Mouse (Mus musculus): ENCODE results near the gene Ppcs. TPM values are rescaled to one million over a fixed set of nuclear protein-coding genes. Genes with fewer than 3 reads are reported as not detected.

Gene Ppcs
- total RNA-seq (2021) = 10 to 100 TPM; 28.8 to 33.2 TPM
- long read RNA-seq, experiment 1, transcript Ppcs-201 (3 exons, 1,443 nt) = major isoform, 98 of 103 reads
- long read RNA-seq, experiment 1, partial matches to known transcripts = 1 of 103 reads
- long read RNA-seq, experiment 1, other reads (novel, unspliced or antisense) = 0 of 103 reads
- long read RNA-seq, experiment 2, transcript Ppcs-201 (3 exons, 1,443 nt) = major isoform, 58 of 60 reads
- long read RNA-seq, experiment 2, partial matches to known transcripts = 0 of 60 reads
- long read RNA-seq, experiment 2, other reads (novel, unspliced or antisense) = 1 of 60 reads

DNA sequence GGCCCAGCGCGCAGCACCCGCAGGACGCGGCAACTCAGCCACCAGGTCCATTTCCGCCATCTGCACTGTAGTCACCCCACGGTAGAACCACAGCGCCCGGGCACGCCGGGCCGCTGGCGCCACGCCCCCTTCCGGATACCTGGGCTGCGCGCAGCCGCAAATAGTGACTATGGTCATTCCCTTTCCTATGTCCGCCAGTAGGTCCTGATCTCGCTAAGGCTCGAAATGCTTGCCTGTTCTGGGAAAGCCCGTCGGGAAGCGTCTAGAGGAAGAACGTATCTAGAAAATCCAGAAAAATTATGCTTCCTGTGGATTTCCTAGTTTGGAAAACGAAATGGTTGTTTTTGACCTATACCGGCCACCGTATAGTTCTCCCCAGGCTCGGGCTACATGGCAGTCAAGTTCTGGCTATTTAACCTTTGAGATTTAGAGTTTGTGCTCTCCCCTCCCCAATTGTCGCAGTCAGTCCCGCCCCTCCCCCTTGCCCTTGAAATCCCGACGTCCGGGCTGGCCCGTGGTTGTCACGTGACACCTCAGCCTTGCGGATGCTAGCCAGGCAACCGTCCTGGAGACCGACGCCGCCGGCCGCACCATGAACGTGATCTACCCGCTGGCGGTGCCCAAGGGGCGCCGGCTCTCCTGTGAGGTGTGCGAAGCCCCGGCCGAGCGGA is at the start of gene Ppcs, which contains the start of gene Zmynd12:
TSS of gene Ppcs (minus strand) at position 127 of the 671 bp plus-strand sequence.
TSS of gene Zmynd12 (plus strand) at position 521 of the 671 bp plus-strand sequence.
- peak; percentile 96 for DNase-seq

DNA sequence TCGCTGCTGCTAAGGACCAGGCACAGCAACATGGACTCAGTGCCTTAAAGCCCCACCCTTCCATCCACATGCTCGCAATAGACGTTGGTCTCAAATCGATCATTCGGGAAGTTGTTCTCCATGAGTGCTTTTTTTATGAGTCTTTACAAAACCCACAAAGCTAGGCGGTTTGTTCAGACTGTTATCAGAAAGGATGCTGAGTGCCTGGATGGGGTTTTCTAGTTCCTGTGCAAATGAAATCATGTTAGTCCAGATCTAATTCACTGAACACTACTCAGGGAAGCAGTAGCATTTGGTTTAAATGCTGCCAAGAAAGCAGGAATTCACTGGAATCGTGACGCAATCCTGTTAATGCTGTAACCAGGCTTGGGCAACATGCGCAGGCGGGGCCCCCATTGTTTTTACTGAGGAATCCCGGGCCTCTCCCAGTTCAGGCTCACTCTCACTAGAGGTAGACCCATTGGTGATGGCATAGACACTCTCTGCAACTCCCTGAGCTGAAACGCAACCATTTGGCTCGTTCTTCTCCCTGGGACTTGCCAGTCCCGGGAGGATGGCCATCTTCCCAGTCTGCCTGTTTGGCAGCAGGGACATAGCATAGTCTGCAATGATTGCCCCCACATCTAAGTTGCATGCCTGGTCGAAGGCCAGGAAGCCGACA is 45.6 kb upstream of the Ppcs start:
- peak; percentile 32 for DNase-seq

DNA sequence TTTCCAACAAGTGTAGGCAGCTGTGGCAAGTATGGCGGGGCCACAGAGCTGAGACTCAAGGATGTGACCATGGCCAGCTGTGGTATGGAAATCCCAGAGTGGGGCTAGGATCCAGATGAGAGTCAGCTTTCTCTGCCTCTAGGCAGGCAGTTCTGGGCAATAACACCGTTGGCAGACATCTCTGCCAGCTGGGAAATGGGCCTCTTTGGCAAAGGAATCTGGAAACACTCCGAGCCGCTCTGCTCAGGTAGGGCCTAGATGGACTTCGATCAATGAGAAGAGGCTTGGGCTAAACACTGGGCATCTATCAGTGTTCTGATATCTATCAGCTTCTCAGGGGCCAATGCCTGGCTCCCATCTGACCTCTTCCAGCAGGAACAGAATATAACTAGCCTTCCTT is 43.6 kb upstream of the Ppcs start:
- no peak for DNase-seq

DNA sequence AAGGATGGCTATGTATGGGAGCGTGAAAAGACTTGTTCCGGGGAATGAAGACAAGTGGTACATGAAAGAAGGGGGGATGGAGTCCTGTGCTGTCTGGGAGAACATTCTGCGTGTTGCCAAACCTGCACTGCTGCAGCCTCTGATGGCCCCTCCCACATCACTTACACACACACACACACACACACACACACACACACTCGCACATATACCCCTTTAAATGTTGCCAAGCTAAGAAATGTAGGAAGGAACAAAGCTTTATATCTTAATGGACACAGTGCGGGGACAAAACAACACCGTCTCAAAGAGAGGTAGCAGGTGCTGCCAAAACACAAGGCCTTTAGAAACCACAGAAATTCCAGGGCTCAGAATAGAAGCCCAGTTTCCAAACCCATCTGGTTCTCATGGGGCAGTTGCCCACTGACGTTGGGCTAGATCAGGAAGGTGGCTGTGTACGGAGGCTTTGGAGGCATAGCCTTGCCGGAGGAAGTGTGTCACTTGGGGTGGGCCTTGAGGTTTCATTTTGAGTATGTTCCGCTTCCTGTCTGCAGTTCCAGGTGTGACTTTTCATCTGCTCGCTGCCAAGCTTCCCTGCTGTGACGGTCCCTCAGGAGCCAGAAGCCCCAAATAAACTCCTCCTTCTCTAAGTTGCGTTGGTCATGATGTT is 41.7 kb upstream of the Ppcs start:
- DNase-seq = no peak

DNA sequence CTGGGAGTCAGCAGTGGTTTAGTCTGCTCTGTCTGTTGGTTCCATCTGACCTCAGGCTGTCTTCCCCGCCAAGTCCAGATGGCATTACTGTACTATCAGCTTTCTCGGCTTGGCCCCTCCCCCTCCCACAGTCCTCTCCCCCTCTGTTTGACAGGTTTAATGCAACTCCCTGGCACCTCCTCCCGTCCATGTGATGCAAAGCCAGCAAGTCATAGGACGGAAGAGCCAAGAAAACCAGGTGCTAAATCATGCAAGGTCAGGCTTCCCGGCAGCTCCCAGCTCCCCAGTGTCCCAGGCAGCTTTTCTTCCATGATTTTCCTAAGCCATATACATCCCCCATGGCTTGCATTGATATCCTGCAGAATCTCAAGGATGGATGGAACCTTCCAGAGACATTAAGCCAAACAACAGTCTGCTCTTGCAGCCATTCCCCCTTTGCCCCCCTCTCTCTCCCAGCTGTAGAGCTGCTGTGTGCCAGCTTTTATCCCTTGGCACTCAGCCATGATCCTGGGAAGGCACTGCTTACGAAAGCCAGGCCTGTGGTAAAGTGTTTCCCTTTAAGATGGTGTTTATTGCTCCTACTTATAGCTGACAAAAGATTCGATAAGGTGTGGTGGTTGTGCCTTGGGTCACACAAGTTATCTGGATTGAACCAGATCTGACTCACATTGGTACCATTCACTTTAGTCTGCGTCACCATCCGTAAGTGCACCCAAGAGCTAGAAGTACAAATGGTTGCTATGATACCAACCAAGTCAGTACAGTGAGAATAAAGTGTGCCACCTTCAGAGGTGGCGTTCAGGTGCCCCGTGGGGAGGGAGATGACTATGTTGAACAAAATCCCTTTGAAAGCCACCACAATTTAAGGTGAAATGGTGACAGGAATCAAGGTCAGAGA is 40.9 kb upstream of the Ppcs start:
- DNase-seq = peak; percentile 76

DNA sequence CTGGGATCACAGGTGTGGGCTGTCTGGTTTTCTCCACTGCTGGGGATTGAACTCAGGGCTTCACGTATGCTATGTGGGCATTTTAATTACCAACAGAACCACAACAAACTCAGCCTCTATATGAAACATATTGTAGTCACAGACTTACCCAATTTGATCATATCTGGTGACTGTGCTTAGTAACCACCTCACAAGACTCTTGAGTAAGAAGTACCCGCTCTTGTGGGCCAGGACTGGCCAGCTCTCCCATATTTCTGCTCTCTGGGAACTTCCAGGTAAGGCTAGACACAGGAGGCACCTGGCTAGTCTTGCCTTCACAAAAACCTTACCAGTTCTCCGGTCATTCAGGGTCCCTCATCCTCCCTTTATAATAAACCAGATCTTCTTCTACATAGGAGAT is 40.2 kb upstream of the Ppcs start:
- no peak for DNase-seq

DNA sequence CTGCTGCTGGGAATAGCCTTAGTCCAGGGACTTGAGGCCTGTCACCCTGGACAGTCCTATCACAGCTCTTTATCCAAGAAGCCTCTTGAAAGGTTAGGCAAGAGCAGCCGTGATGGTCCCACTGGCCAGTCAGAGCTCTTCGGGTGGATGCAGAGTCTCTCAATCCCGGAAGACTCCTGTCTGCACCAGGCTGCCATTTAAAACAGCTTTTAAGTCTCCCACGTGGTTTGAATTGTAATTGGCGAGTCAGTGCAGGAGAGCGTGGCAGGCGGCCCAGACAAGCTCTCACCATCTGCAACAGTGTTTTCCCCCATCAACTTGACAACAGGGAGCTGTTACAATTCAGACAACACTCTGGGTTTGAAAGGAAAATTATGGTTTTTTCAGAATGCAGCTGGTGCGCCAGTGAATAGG is 38.5 kb upstream of the Ppcs start:
- peak; percentile 31 for DNase-seq

DNA sequence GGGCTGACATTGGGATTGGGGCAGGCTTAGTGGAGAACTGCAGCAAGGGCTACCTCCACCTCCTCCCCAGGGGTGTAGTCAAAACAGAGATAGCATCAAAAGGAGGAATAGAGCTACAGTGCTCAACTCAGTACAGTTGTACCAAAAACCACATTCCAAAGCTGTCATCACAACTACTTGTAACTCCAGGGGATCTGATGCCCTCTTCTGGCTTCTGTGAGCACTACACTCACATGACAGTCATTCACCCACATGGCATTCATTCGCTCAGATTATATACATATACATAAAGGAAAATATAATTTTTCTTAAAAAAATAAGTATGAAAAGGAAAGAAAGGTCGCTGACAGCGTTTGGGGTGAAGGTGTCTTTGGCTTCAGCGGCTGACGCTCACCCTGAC is 38.1 kb upstream of the Ppcs start:
- peak; percentile 46 for DNase-seq

DNA sequence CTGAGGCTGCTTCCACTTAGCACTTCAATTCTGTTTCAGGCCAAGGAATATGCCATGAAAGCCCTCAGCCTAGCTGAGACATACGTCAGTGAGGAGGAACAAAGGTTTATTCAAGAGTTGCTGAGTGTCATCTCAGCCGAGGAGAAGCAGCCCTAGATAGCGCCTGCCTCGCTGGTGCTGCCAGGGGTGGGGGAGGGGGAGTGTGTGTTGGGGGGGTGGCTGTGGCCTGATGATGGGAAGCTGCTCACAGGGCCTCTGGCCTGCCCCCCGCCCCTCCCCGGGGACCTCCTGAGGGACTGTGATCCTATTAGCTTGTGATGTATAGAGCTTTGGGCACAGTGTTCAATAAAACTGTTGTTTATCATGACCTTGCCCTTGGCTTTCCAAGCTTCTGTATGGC is 31.3 kb upstream of the Ppcs start:
- DNase-seq = no peak

DNA sequence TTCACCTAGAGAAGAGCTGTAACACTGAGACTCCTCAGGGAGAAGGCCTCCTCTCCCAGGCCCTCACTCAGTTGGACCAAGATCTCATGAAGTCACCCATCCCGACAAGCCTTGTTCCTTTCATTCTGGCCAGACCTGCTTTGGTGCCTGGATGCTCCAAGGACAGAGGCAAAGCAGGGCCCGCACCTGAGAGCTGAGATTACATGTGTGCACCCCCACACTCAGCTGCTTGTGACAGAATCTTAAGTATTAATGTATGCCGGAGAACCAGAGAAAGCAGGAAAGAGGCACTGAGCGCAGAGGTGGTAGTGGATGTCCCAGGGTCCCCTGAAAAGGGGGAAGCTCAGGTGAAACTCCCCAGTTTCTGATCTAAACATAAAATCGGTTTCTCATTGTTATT is 30.9 kb upstream of the Ppcs start:
- DNase-seq = no peak

DNA sequence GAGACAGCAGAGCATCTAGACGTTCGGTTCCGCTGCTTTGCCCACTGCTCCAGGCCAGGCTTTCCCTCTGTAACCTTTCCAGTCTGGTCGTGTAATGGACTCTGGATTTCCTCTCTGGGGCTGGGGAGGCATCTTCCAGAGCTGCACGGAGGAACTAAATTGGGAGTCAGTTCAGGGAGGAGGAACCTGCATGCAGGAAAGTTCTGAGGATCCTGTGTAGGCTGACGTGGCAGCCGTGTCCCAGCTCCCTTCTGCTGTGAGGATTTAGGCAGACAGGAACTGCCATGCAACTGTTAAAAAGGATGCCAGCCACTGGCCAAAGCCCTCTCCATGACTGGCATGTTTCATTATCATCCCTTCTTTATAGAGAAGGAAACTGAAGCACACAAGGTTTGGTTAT is 28.2 kb upstream of the Ppcs start:
- DNase-seq = no peak

DNA sequence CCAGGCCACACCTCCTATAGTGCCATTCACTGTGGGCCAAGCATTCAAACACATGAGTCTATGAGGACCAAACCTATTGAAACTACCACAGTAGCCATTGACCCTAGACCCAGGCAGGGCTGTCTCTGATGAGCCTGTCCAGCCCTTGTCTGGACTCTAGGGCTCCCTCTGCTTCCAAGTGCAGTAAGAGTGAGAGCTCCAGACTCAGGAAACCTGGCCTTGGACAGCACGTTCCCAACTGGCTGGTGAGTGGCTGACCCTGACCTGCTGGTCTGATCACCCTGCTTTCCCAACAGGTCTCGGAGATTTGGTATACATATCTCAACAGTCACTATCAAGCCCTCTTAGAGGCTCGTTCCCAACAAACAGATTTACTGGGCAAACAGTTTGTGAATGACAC is 25.6 kb upstream of the Ppcs start:
- DNase-seq = peak; percentile 21

DNA sequence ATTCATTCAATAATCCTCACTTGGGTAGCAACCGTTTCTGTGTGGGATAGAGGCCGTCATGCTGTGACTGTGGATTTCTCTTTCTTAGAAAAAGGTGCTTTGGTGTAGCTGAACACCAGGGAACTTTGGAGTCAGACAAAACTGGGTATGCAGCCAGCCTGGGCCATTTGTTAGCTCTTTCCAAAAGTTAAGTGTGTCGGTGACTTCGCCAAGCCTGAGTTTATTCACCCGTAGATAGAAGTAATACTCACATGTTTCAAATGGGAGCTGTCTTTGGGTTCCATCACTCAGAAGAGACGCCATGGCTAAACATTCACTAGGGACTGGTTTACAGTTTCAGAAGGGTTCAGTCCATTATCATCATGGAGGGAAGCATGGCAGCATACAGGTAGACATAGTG is 25.0 kb upstream of the Ppcs start:
- DNase-seq = no peak

DNA sequence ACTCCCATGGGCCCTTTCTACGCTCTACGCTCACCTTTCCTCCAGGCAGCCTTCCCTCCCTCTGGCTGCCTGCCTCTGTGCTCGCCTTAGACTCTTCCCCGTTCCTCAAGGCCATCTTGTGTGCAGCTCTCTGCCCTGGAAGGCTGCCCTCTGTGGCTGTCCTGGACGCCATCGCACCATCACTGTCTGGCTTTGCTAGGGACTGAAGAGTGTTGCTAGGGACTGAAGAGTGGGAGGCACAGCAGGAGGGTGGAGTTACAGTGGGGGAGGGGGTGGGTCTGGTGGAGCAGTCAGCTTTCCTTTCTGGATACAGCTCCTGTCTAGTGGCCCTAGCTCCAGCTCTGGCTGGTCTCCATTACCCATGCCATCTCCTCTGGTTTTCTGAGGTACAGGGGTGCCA is 20.3 kb upstream of the Ppcs start:
- DNase-seq = peak; percentile 48

DNA sequence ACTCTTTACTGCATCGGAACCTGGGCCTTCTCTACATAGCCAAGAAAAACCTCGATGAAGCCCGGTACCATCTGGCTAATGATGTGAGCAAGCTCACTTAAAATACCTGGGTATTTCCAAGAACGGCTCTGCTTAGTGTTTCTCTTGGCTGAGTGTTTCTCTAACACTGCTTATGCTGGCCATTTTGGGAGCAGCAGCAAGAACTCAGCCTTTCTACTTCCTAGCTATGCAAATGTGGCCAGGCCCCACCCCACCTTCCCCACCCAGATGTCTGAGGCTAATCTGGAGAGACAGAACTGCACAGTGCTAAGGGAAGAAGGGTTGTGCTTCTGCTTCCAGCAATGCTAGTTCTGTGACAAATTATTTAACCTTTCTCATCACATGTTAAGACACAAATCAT is 19.6 kb upstream of the Ppcs start:
- no peak for DNase-seq

DNA sequence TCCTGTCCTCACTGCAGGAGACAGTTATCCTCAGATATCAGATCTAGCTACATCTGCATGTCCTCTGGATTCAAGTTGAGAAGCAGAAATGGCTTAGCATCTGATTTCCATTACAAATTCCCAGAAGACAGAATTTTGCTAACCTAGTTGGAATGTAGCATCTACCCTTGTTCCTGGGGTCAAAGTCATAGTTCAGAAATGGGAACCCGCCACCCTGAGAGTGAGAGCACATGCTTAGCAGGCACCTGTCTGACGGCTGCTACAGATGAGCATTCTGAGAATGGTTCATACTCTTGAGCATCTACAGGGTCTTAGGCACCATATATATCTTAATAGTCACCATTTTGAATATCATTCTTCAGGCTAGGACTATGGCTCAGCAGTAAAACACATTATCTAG is 15.7 kb upstream of the Ppcs start:
- DNase-seq = no peak

DNA sequence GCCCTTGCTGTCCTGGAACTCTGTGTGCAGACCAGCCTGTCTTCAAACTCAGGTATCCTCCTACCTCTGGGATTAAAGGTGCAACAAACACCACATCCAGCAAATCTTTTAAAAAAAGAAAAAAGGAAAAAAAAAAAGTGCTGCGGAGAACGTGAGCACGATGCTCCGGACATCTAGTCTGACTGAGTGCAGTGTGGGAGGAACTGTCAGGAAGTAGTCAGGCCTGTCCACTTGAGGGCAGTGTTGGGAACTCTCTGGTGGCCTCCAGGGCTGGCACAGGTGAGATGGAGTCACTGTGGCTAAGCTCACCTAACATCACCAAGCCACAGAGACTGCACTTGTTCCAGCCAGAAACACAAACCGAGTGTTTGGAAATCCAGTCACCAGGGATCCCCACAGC is 8.5 kb upstream of the Ppcs start:
- DNase-seq = peak; percentile 73

DNA sequence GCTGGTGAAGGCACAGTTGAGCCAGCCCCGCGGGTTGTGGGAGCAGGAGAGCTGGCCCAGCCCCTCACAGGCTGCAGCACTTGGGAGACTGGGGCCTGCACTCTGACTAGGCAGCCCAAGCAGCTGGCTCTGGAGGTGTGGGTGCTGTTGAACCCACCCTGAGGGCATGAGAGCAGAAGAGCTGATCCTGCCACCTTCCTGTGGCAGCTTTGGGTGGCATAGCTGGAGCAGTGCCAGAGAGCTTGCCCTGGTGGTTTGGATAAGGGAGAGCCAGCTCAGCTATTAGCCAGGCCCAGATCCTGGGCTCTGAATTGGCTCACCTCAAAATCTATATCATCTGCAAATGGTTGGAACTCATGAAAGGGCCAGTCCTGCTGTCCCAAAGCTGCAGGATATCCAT is 5.5 kb upstream of the Ppcs start:
- DNase-seq = peak; percentile 72

DNA sequence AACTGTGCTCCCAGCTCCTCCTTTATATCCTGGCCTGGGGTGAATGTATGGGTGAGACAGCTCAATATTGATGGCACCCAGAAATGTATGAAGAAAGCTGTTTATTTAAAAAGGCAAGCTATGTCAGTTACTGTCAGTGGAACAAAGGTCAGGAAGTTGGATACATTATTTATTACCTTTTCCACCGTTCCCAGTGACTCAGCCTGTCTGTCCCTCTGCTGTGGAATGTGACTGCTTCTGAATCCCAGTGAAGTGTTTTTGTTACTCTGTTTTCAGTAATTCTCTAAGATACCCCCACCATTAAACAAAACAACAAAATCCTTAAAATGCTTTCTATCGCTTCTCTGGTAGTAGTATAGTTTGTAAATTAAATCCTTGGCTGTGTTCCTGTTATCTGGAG is 3.4 kb upstream of the Ppcs start:
- no peak for DNase-seq

DNA sequence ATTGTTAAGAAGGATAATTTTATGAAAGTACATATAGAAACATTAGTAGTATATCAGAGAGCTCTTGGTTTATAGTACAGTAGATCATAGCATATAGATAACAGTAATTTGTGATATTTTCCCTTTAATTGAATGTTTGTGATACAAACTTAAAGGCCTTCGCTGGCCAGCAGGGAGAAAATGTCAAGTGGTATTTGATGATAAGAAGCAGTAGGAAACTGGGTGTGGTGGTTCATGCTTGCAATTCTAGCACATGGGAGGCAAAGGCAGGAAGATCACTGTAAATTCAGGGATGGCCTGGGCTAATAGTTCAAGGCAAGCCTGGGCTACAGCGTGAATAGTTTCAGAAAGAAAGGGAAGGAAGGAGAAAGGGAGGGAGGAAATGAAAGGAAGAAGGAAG is 2.9 kb upstream of the Ppcs start:
- no peak for DNase-seq

DNA sequence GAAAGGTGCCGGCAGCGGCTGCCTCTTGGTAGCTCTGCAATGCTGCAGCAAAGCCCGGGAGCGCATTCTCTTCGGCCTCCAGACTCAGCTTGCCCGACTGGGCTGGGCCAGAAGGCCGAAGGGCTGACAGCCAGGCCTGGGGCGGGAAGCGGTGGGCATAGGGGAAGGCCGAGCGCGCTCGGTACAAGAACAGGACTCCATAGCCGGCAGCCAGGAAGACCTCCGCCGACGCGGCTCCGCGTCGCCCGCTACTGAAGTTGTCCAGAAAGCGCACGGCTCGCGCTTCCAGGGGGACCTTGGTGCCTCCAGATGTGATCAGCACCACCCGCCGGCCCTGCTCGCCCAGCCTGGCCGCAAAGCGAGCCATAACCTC is 313 bp downstream of the Ppcs start:
- no peak for DNase-seq

DNA sequence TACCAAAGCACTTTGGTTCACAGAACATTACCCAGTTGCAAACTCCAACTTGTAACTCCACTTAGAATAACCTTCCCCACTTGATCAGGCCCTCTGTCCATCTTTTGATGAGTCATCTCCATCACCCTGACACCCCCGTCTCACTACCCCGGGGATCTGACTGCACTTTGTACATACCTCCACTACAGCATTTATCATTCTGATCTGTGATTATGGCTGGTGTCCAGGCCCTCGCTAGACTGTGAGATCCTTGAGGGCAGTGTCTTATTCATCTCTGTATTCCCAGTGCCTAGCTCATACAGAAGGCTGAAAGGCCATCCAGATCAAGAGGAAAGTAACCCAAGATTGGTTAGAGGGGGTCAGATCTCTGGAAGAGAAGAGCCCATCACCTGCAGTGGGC is 1.0 kb downstream of the Ppcs start:
- DNase-seq = peak; percentile 28
